Comparison of ENCODE assay signal across 8 mouse cellular contexts in genomic region chr2:68863561-68863960, GRCm38 (mm10). TPM values are rescaled to one million over a fixed set of nuclear protein-coding genes. Genes with fewer than 3 reads are reported as not detected.
DNase-seq lines count a peak whose midpoint lies in the region; ATAC-seq and TF ChIP-seq lines count a peak whose summit lies in the region.

No protein-coding gene starts in this region.

- H3K27me3 ChIP-seq in lung, postnatal 0 days (replicated peaks; ENCODE audit: insufficient read depth, low read length): no peaks in the 10 kb centered on the region
- peaks cover 33% of the 10 kb centered on the region for H3K27me3 ChIP-seq in liver, embryonic 13.5 days

- H3K36me3 ChIP-seq in lung, postnatal 0 days (ENCODE audit: insufficient read depth, low read length): no peaks in the 10 kb centered on the region
- H3K36me3 ChIP-seq in liver, embryonic 13.5 days: no peaks in the 10 kb centered on the region

- TF ChIP-seq CTCF in lung, postnatal 0 days (IDR thresholded peaks at IDR 0.05): no peak

- H3K4me2 ChIP-seq in lung, postnatal 0 days (replicated peaks; ENCODE audit: low read depth, low read length): peak overlapping the region; percentile 99
- H3K4me2 ChIP-seq in liver, embryonic 13.5 days: peak overlapping the region; percentile 92

- DNase-seq in embryo, embryonic 10 days (ENCODE audit: low spot score): peak; percentile 33
- DNase-seq in embryo, embryonic 11 days: no peak
- DNase-seq in lung, postnatal 0 days (ENCODE audit: low spot score): no peak
- no peak for DNase-seq in lung, postnatal 4 days
- no peak for DNase-seq in liver, embryonic 13.5 days
- DNase-seq in adrenal gland, adult 18-20 months (ENCODE audit: low spot score in 2 of 2): no peak
- DNase-seq in retina, postnatal 1 day: no peak
- no peak for DNase-seq in ovary, postnatal 10 days (ENCODE audit: low spot score)

- no peak for TF ChIP-seq EP300 in lung, postnatal 0 days (IDR thresholded peaks at IDR 0.05)

- H3K4me3 ChIP-seq in lung, postnatal 0 days (ENCODE audit: low read depth, low read length): peak overlapping the region; percentile 71
- no peak overlapping the region; the same call in 1 of the 2 replicates for H3K4me3 ChIP-seq in liver, embryonic 13.5 days (replicated peaks)

- no peak overlapping the region for H3K27ac ChIP-seq in lung, postnatal 0 days (ENCODE audit: low read length)
- H3K27ac ChIP-seq in liver, embryonic 13.5 days: no peak overlapping the region

- H3K4me1 ChIP-seq in lung, postnatal 0 days (ENCODE audit: insufficient read depth, low read depth, low read length): 0 out of 2 replicates have a peak, but pooled peaks cover 5% of the 10 kb centered on the region
- H3K4me1 ChIP-seq in liver, embryonic 13.5 days (replicated peaks): peaks cover 19% of the 10 kb centered on the region

- WGBS in lung, postnatal 0 days: 17% methylated on average over 6 of the region's 6 CpGs
- 29% methylated on average over 6 of the region's 6 CpGs for WGBS in liver, embryonic 13.5 days (ENCODE audit: insufficient replicate concordance)

- no peak overlapping the region for H3K9ac ChIP-seq in lung, postnatal 0 days (replicated peaks; ENCODE audit: low read depth)
- no peak overlapping the region for H3K9ac ChIP-seq in liver, embryonic 13.5 days

- ATAC-seq in lung, postnatal 0 days: no peak
- no peak for ATAC-seq in liver, embryonic 13.5 days (ENCODE audit: low read depth)

- H3K9me3 ChIP-seq in lung, postnatal 0 days (ENCODE audit: low read length): no peaks in the 10 kb centered on the region
- H3K9me3 ChIP-seq in liver, embryonic 13.5 days (replicated peaks): no peaks in the 10 kb centered on the region

RNA-seq across cellular contexts. Expression of gene Cers6, which starts 2.3 kb away (rescaled TPM):
- polyA plus RNA-seq in lung, postnatal 0 days (2015; fragmentation: Nextera tagmentation; extraction: Ambion mirVana): 9.6 and 11.4 TPM in 2 replicates
- 3.6 and 5.8 TPM in 2 replicates for polyA plus RNA-seq in liver, embryonic 13.5 days (2015; fragmentation: Nextera tagmentation; extraction: Ambion mirVana)
- total RNA-seq in adrenal gland, adult 18-20 months (2021): 1 to 10 TPM; 5.2 to 8.2 TPM
